Mouse (Mus musculus) myocyte (in vitro differentiated cells): Measurements from ENCODE around the gene Polr3g.

Source experiments
- E2F4 ChIP-seq: IDR thresholded peaks from one replicate; pipeline ENCODE4 v1.6.1; 2011; ENCODE audit warnings: mild to moderate bottlenecking, control low read depth, moderate library complexity; ENCODE audit not compliant: insufficient read depth
- MAX ChIP-seq: IDR thresholded peaks from one replicate; pipeline ENCODE4 v1.6.1; 2011; ENCODE audit warnings: low read depth, mild to moderate bottlenecking, control low read depth
- MYOD1 ChIP-seq, 3 experiments: IDR thresholded peaks; one replicate each; pipeline ENCODE4 v1.6.1; 2011; ENCODE audit warnings: control low read depth in 2 of 3, low read depth in 2 of 3, mild to moderate bottlenecking in 2 of 3, moderate library complexity in 1 of 3; ENCODE audit not compliant: insufficient read length in 2 of 3, control insufficient read depth in 1 of 3
- MYOG ChIP-seq, 3 experiments: IDR thresholded peaks; one replicate each; pipeline ENCODE4 v1.6.1; 2011; ENCODE audit warnings: control low read depth in 2 of 3, low read depth in 2 of 3, mild to moderate bottlenecking in 2 of 3; ENCODE audit not compliant: insufficient read length in 2 of 3, control insufficient read depth in 1 of 3, insufficient read depth in 1 of 3
- POLR2A ChIP-seq: IDR thresholded peaks from one replicate; pipeline ENCODE4 v1.6.1; 2011; ENCODE audit warnings: low read depth, mild to moderate bottlenecking, control low read depth, moderate library complexity; ENCODE audit not compliant: insufficient read length
- POLR2AphosphoS2 ChIP-seq: IDR thresholded peaks from one replicate; pipeline ENCODE4 v1.6.1; 2011; ENCODE audit warnings: low read depth, control low read depth; ENCODE audit not compliant: insufficient read length
- REST ChIP-seq: IDR thresholded peaks from one replicate; pipeline ENCODE4 v1.6.1; 2011; ENCODE audit warnings: mild to moderate bottlenecking, control low read depth, moderate library complexity; ENCODE audit not compliant: insufficient read depth, insufficient read length
- SRF ChIP-seq: IDR thresholded peaks from one replicate; pipeline ENCODE4 v1.6.1; 2011; ENCODE audit warnings: low read depth; ENCODE audit not compliant: control insufficient read depth, insufficient read length
- TCF12 ChIP-seq: IDR thresholded peaks from one replicate; pipeline ENCODE4 v1.6.1; 2011; ENCODE audit warnings: mild to moderate bottlenecking, control low read depth; ENCODE audit not compliant: poor library complexity, insufficient read depth, severe bottlenecking
- TCF3 ChIP-seq: IDR thresholded peaks from one replicate; pipeline ENCODE4 v1.6.1; 2011; ENCODE audit warnings: low read depth, control low read depth; ENCODE audit not compliant: insufficient read length
- USF1 ChIP-seq: IDR thresholded peaks from one replicate; pipeline ENCODE4 v1.6.1; 2011; ENCODE audit warnings: low read depth, mild to moderate bottlenecking, control low read depth, moderate library complexity

GRCm38 (mm10) chr13:81703148-81703547, 7.7 kb downstream of the Polr3g start:
- TF ChIP-seq MYOG (IDR thresholded peaks at IDR 0.05; ENCODE audit: control insufficient read depth in 1 of 3, insufficient read depth in 1 of 3, insufficient read length in 2 of 3, low read depth in 2 of 3) (no peak), TCF12 (no peak), POLR2A (no peak), POLR2AphosphoS2 (no peak), MYOD1 (IDR thresholded peaks at IDR 0.05; ENCODE audit: control insufficient read depth in 1 of 3, insufficient read length in 2 of 3, low read depth in 2 of 3) (no peak), USF1 (no peak), E2F4 (no peak), MAX (no peak), REST (no peak), TCF3 (no peak), SRF (no peak)
